Mouse (Mus musculus) G1E-ER4 (cell line): ENCODE measurements around the gene Arhgef39. TPM values are rescaled to one million over a fixed set of nuclear protein-coding genes. Genes with fewer than 3 reads are reported as not detected.

Source experiments
- GATA1 ChIP-seq: IDR thresholded peaks from one replicate; pipeline ENCODE4 v1.8.0; 2012; ENCODE audit warnings: low read length, inconsistent platforms
- polyA plus RNA-seq: library from polyadenylated mRNA; stranded (reverse); fragments of >175 nt; gene quantifications from 2 replicates; pipeline ENCODE4 v1.2.3, GENCODE M21; 2012

Gene Arhgef39
- polyA plus RNA-seq, 1 experiment = 14.1 TPM

DNA sequence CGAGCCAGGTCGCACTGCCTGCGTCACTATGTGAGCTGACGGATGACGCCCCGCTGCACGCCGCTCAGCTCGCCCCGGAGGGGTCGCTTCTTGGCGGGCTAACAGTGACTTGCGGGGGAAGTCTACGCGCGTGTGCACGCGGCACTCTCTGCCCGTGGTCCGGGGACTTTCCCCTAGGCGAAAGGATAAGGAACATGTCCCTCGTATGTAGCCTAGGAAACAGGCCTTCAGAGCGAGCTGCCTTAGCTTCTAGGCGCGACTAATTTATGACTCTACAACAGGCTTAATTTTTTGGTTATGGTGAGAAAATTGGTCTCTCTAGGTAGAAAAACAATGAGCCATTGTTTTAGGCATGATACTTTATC is 6.7 kb downstream of the Arhgef39 start, which contains the start of gene Ccdc107:
Ccdc107 (plus strand) TSS at position 80 of the 365 bp plus-strand sequence.
- TF ChIP-seq GATA1 = no peak

DNA sequence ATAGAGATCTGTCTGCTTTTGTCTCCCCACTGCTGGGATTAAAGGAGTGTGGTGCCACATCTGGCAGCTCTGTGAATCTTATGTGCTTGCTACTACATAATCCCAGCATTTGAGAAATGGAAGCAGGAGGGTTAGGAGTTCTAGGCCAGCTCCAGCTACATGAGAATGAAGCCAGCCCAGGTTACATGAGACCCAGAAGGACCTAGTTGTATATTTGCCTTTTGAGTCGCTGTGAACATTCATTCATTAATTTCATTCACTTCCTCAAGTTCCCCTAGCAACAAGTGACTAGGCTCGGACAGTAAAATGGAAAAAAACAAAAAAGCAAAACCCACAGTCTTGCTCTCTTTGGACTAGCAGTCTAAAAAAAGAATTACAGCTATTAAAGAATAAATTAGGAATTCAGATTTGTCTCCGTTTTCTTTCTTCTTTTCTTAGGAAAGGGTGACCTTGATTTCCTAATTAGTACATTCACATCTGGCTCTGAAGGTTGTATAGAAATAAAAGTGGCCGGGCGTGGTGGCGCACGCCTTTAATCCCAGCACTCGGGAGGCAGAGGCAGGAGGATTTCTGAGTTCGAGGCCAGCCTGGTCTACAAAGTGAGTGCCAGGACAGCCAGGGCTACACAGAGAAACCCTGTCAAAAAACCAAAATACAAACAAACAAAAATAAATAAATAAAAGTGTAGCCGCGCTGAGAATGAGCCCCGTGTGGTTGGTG is 7.2 kb downstream of the Arhgef39 start:
- no peak for TF ChIP-seq GATA1

DNA sequence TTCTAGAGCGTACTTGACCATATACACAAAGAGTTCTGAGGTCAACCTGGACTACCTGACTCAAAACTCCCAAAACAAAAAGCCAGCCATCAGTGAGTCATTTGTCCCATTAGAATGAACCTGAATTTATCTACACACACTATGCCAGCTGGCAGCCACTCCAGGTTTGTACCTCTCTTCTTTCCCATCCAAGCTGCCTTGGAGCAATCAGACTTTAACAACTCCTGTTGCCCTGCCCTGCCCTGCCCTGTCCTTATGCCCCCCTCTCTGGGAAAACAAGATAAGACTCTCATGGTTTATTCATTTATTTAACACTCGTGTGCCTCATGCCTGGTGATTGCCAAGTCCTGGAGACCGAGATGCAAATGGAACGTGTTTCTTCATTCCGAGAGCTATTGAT is 8.7 kb downstream of the Arhgef39 start:
- no peak for TF ChIP-seq GATA1

DNA sequence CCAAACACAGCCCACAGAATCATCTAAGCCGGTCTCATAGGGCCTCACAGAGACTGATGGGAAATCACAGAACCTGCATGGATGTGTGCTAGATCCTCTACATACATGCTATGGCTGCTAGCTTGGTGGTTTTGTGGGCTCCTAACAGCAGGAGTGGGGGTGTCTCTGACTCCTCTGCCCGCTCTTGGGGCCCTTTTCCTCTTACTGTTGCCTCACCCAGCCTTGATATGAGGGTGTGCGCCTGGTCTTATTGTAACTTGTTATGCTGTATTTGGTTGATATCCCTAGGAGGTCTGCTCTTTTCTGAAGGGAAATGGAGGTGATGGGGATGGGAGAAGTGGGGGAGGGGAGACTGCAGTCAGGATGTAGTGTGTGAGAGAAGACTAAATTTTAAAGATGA is 9.9 kb downstream of the Arhgef39 start:
- TF ChIP-seq GATA1 = no peak

DNA sequence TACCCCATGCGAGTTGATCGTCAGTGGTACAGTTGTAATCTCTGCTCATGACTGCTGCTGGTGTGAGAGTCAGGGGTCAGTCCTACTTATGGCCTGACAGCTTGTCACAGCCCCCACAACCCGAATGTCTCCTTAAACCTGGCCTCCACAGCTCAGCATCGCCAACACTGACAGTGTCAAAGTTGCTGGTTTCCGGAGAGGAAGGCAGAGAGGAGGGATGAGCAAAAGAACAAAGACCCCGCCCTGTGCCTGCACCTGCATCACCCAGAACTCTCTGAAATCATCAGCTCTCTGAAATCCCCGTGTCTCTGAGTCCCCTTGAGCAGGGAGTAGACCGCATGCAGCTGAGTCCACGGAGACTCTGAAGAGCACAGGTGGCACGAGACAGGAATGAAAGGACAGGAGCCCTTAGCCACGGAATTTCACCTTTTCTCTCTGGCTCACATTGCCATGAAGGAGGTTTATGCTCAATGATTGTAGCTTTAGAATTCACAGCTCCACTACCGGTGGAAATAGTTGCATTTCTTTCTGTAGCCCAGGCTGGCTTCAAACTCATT is 15.9 kb downstream of the Arhgef39 start, which contains the start of gene Sit1:
Sit1 (minus strand) TSS at position 200 of the 557 bp plus-strand sequence.
- TF ChIP-seq GATA1 = no peak

DNA sequence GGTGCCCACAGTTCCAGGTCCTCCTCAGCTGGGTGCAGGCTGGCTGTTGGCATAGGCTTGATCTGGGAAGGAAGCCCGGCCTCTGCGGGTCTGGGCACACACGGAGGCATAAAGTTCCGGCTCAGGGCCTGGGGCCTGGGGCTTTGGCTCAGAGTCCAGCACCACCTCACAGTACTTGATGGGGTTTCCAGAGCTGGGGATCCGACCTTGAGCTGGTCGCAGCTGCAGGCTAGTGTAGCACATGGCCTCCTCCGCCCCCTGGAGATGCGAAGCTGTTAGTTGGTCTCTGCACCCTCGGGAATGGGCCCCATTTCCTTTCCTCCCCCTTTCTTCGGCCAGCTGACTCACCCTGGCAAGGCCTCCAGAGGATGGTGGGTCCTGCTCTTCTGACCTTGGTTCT is 16.9 kb downstream of the Arhgef39 start:
- TF ChIP-seq GATA1 = no peak

DNA sequence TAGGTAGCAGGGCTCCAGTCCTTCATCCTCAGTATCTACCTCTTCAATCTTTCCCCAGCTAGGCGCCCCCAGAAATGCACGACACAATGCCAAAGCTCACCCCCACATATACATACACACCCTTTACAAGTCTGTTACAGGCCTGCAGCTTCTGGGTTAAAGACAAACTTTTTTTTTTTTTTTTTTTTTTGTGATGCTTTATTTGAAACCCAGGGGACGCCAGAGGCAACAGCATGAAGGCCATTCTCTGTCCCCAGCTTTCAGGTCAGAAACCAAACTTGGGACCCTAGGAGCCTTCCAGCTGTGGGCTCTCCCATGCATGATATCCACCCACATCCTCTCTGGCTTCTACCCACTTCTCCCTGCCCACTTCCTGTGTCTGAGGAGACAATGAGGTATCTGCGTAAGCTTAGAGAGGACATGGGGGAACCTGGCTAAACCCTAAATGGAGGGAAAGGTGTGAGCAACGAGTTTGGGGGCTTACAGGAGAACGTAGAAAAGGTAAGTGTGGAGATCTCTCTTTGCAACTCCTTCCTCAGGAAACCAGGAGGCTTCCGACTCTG is 17.5 kb downstream of the Arhgef39 start:
- TF ChIP-seq GATA1 = no peak

DNA sequence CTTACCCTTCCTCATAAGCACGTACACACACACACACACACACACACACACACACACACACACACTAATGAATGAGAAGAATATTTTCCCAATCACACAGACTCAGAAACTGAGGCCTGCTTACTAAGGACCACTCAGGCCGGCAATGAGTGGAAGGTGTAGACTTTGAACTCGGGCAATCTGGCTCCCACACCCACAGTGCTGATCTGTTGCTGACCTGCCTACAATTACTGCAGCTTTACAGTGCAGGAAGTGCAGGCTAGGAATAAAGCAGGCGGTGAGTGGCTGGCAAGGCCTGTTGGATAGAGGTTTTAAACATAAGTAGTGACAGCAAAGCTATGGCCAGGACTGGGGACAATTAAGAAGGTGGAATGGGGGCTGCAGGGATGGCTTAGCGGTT is 18.5 kb downstream of the Arhgef39 start:
- TF ChIP-seq GATA1 = no peak

DNA sequence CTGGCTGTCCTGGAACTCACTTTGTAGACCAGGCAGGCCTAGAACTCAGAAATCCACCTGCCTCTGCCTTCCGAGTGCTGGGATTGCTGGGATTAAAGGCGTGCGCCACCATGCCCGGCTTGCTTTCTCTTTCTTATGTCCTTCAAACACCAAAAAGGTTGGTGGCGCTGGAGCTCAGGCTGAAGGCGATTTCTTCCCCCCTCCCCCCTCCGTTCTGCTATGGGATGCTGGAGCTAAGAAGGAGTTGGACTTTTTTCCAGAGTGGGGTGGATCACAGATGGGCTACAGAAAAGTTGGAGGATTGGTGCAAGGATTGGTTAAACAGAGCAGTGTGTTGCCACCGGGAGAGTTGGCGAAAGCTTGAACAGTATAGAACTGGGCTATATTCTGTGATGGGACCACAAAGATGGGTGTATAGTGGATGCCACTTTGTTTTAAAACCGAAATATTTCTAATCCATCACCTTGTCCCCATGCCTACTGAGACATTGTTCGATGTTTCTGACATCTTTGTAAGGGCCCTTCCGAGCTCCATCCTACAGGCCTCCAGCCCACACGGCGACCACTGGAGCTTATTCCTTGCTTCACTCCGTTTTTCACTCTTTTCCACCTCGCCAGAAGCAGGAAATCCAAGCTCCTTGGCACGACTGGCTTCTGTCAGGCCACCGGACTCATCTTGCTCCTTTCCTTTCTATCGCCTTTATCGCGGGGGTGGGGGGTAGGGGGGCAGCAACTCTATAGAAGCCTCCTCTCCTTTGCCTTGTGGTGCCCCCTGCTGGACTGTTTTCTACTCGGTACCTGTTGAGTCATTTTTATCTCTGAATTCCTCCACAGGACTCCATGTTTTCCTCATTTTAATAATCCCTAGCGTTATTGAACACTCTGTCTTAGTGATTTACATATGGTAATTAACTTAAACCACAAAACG is 20.3 kb downstream of the Arhgef39 start:
- no peak for TF ChIP-seq GATA1

DNA sequence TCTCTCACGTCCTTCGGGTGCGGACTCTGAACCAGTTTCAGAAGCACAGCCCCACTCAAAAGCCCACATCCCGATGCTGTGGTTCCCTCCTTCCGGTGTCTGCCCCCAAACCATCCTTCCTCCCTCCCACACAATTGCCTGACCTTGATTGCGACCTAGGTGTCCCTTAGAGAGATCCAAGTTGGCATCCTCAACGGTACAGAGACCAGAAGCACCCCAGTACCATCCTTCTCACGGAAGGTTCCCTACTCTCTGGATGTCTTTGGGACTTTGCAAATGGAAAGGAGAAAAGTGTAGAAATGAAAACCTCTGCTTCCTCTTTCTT is 21.0 kb downstream of the Arhgef39 start:
- TF ChIP-seq GATA1 = no peak

DNA sequence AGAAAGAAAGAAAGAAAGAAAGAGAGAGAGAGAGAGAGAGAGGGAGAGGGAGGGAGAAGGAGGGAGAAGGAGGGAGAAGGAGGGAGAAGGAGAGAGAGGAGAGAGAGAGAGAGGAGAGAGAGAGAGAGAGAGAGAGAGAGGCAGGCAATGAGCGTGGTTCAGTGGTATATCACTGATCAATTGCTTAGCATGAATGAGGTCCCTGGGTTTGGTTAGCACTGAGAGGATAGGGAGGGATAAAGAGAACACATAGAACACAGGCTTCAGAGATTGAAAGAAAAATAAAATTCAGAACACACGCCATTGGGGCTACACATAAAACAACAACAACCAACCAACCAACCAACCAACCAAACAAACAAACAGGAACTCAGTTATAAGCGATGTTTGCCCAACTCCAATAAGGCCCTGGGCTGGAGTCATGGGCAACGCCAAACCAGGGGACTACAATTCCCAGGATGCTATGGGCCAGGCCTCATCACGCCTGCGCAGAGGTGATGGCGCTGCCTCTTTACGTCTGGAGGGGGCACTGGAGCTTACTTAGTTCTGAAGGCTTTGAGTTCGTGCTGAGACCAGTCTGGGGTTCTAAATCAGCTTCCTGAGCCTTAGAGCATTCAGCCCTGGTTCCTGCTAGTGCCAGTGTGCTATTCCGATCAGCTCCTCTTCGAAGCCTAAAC is 21.5 kb downstream of the Arhgef39 start:
- TF ChIP-seq GATA1 = no peak

DNA sequence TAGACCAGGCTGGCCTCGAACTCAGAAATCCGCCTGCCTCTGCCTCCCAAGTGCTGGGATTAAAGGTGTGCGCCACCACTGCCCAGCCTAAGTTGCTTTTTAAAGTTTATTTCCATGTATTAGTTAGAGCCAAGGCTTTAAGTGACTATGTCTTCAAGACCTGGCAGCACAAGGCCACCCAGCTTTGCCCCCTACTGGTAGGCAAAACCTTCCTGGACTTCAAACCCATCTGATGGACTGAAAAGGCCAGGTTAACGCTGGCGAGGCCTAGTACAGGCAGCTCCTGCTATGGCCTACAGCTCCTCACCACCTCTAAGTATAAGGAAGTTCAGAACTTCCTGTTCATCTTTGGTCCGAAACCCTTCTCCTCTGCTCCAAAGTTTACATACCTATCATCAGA is 22.9 kb downstream of the Arhgef39 start:
- TF ChIP-seq GATA1 = no peak

DNA sequence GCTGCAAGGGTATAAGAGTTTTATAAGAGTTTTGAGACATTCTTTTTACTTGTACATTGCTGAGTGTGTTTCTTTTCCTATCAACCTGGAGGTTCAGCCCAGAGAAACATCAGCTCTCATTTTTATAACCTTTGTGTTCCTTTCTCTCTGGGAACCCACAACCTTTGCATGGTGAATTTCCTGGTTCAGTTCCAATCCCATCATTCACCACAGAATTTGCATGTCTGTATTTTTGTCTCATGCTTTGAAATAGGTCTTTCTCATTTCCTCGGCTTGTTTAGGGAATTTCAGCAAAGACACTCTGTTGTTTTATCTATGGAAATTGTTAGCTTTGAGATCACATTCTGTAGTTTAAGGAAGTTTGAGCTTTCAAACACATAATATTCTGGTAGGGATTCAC is 25.9 kb downstream of the Arhgef39 start:
- no peak for TF ChIP-seq GATA1

DNA sequence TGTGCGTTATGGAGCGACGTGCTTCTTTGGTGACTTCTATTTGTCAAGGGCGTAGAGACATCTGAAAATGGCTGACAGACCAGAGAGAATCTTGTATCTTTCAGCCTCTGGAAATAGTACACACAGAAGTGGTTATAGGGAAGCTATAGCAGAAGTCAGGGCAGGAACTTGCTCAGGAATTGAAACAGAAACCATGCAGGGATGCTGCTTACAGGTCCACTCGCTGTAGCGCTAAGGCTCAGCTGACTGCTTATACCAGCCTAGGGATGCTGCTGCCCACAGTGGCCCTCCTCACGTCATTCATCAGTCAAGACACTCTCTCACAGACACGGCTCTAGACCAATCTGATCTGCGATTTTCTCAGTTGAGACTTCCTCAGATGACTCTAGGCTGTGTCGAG is 29.2 kb downstream of the Arhgef39 start:
- TF ChIP-seq GATA1 = no peak

DNA sequence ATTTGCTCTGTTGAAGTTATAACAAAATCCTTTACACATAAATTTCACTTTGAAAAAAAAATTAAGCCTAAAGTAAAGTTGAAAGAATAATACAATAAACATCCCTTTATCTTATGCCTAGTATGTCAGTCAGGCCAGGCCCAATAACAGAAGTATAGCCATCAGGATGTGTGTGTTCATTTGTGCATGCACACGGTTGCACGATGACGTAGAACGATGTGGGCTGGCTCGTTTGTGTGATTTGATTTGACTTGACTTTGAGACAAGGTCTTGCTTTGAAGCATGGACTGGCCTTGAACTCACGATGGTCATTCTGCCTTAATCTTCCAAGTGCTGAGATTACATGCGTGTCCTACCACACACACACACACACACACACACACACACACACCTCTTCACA is 32.6 kb downstream of the Arhgef39 start:
- no peak for TF ChIP-seq GATA1

DNA sequence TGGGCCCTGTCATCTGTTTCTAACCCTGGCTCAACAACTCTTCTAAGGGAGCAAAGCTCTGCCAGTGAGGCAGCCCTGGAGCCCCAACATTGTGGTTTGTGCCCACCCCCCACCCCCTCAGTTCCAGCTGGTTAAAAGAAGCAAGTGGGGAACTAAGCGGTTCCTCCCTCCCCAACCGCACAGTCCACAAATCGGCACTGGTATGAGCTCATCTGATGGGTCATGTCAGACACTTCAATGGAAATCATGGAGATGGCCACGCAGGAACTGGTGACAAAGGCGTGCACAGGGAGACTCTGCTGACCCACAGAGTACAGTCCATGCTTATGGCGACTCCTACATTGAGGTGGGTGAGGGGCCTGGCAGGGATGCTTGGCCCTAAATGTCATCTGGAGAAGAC is 33.6 kb downstream of the Arhgef39 start:
- no peak for TF ChIP-seq GATA1
